Mouse (Mus musculus) heart, embryonic 10.5 days (tissue): Measurements from ENCODE around the gene Med19. TPM values are rescaled to one million over a fixed set of nuclear protein-coding genes. Genes with fewer than 3 reads are reported as not detected.

Experiments used
- DNase-seq: peaks from one replicate; pipeline ENCODE4 v3.0.0-alpha.2; 2017; ENCODE audit warnings: low spot score
- H3K27ac ChIP-seq: fragments of 300-500 bp; sonication (generic); 2 replicates; pipeline ENCODE4 v1.5.1; 2016; ENCODE audit warnings: mild to moderate bottlenecking
- H3K27me3 ChIP-seq: fragments of 300-500 bp; sonication (generic); 2 replicates; pipeline ENCODE4 v1.6.1; 2016; ENCODE audit warnings: mild to moderate bottlenecking; ENCODE audit not compliant: poor library complexity, insufficient read depth, severe bottlenecking
- H3K36me3 ChIP-seq: fragments of 300-500 bp; sonication (generic); 2 replicates; pipeline ENCODE4 v1.6.1; 2016; ENCODE audit warnings: mild to moderate bottlenecking, moderate library complexity
- H3K4me1 ChIP-seq: fragments of 300-500 bp; sonication (generic); 2 replicates; pipeline ENCODE4 v1.6.1; 2016; ENCODE audit warnings: mild to moderate bottlenecking
- H3K4me3 ChIP-seq: fragments of 300-500 bp; sonication (generic); 2 replicates; pipeline ENCODE4 v1.5.1; 2016; ENCODE audit warnings: mild to moderate bottlenecking, moderate library complexity
- H3K9me3 ChIP-seq: fragments of 300-500 bp; sonication (generic); 2 replicates; pipeline ENCODE4 v1.6.1; 2016; ENCODE audit warnings: mild to moderate bottlenecking, moderate library complexity
- WGBS: fragments of 180-500 bp; shearing (Covaris S2); methylation state at CpG from one replicate; pipeline ENCODE4 v1.1.7; 2016; 5-methylcytosine and 5-hydroxymethylcytosine counted together
- polyA plus RNA-seq: library from polyadenylated mRNA; unstranded; fragments of >200 nt; fragmentation: Nextera tagmentation; extraction: Ambion mirVana; gene quantifications from 2 replicates; pipeline ENCODE4 v1.2.1, GENCODE M21; 2016

Gene Med19
- polyA plus RNA-seq, 1 experiment from 2014 or later = 39.9 TPM

- Histone ChIP-seq H3K27ac (peak overlapping the region; percentile 90), H3K36me3 (peaks cover 43% of the 10 kb centered on the region), H3K9me3 (no peaks in the 10 kb centered on the region), H3K4me3 (peak overlapping the region; percentile 90), H3K4me1 (peaks cover 20% of the 10 kb centered on the region; the same call in 1 of the 2 replicates), H3K27me3 (no peaks in the 10 kb centered on the region)
- DNase-seq = peak; percentile 86
- WGBS = 9% methylated on average over 22 of the region's 22 CpGs
Observed at GRCm38 (mm10) chr2:84677270-84677967, 783 bp upstream of the Med19 start.

GRCm38 (mm10) chr2:84679016-84679415 lies 814 bp downstream of the Med19 start, which contains the start of gene Tmx2:
TSS of gene Tmx2 (minus strand) at chr2:84679140.
- WGBS = 17% methylated on average over 8 of the region's 8 CpGs
- peaks cover 27% of the 10 kb centered on the region for H3K4me1 ChIP-seq
- H3K4me3 ChIP-seq = peak within 1 kb of the TSS; percentile 90
- H3K36me3 ChIP-seq = peaks cover 29% of the 10 kb centered on the region
- H3K9me3 ChIP-seq = no peaks in the 10 kb centered on the region
- H3K27me3 ChIP-seq = no peaks in the 10 kb centered on the region
- peak within 1 kb of the TSS; percentile 90 for H3K27ac ChIP-seq
- DNase-seq = no peak

GRCm38 (mm10) chr2:84682605-84683183 lies 4.5 kb downstream of the Med19 start:
- 30% methylated on average over 6 of the region's 6 CpGs for WGBS
- H3K9me3 ChIP-seq = no peaks in the 10 kb centered on the region
- H3K36me3 ChIP-seq = peaks cover 40% of the 10 kb centered on the region
- peak; percentile 82 for DNase-seq
- H3K27ac ChIP-seq = peak overlapping the region; percentile 3; the same call in 1 of the 2 replicates
- H3K4me1 ChIP-seq = peaks cover 16% of the 10 kb centered on the region
- no peaks in the 10 kb centered on the region for H3K27me3 ChIP-seq
- H3K4me3 ChIP-seq = no peak overlapping the region

GRCm38 (mm10) chr2:84688080-84688844 lies 10.1 kb downstream of the Med19 start:
- 63% methylated on average over 2 of the region's 2 CpGs for WGBS
- DNase-seq = no peak
- H3K4me1 ChIP-seq = no peaks in the 10 kb centered on the region

GRCm38 (mm10) chr2:84690050-84690449 lies 11.8 kb downstream of the Med19 start:
- 90% methylated on average over 12 of the region's 12 CpGs for WGBS
- H3K27ac ChIP-seq = no peak overlapping the region
- H3K36me3 ChIP-seq = peaks cover 95% of the 10 kb centered on the region
- DNase-seq = no peak
- H3K9me3 ChIP-seq = no peaks in the 10 kb centered on the region
- no peaks in the 10 kb centered on the region for H3K27me3 ChIP-seq
- H3K4me1 ChIP-seq = no peaks in the 10 kb centered on the region
- no peak overlapping the region for H3K4me3 ChIP-seq

More at GRCm38 (mm10) chr2:84688080-84688844, 10.1 kb downstream of the Med19 start:
- Histone ChIP-seq H3K36me3 (peaks cover 89% of the 10 kb centered on the region), H3K9me3 (no peaks in the 10 kb centered on the region), H3K27ac (no peak overlapping the region), H3K27me3 (no peaks in the 10 kb centered on the region), H3K4me3 (no peak overlapping the region)

GRCm38 (mm10) chr2:84695007-84695695 lies 16.9 kb downstream of the Med19 start:
- no peaks in the 10 kb centered on the region for H3K27me3 ChIP-seq
- H3K36me3 ChIP-seq = peaks cover 82% of the 10 kb centered on the region
- H3K4me3 ChIP-seq = no peak overlapping the region
- no peak for DNase-seq
- H3K4me1 ChIP-seq = no peaks in the 10 kb centered on the region
- H3K27ac ChIP-seq = no peak overlapping the region
- WGBS = 89% methylated on average over 5 of the region's 5 CpGs
- H3K9me3 ChIP-seq = no peaks in the 10 kb centered on the region

- no peaks in the 10 kb centered on the region for H3K27me3 ChIP-seq
- no peak overlapping the region for H3K27ac ChIP-seq
- no peak overlapping the region for H3K4me3 ChIP-seq
- 89% methylated on average over 1 of the region's 1 CpGs for WGBS
- no peaks in the 10 kb centered on the region for H3K4me1 ChIP-seq
- DNase-seq = no peak
- H3K9me3 ChIP-seq = no peaks in the 10 kb centered on the region
- peaks cover 71% of the 10 kb centered on the region for H3K36me3 ChIP-seq
Observed at GRCm38 (mm10) chr2:84703497-84703896, 25.3 kb downstream of the Med19 start.

GRCm38 (mm10) chr2:84704329-84704728 lies 26.1 kb downstream of the Med19 start:
- Histone ChIP-seq H3K36me3 (peaks cover 72% of the 10 kb centered on the region), H3K27ac (no peak overlapping the region), H3K9me3 (no peaks in the 10 kb centered on the region), H3K27me3 (no peaks in the 10 kb centered on the region), H3K4me1 (no peaks in the 10 kb centered on the region), H3K4me3 (no peak overlapping the region)
- no peak for DNase-seq
- 65% methylated on average over 5 of the region's 5 CpGs for WGBS

- Histone ChIP-seq H3K36me3 (peaks cover 74% of the 10 kb centered on the region), H3K4me1 (no peaks in the 10 kb centered on the region), H3K27ac (no peak overlapping the region), H3K27me3 (no peaks in the 10 kb centered on the region), H3K4me3 (no peak overlapping the region), H3K9me3 (no peaks in the 10 kb centered on the region)
- WGBS = 95% methylated on average over 1 of the region's 1 CpGs
- no peak for DNase-seq
Observed at GRCm38 (mm10) chr2:84705295-84705694, 27.1 kb downstream of the Med19 start.

- H3K36me3 ChIP-seq = peaks cover 64% of the 10 kb centered on the region
- H3K4me3 ChIP-seq = no peak overlapping the region
- no peak for DNase-seq
- H3K27me3 ChIP-seq = no peaks in the 10 kb centered on the region
- H3K9me3 ChIP-seq = no peaks in the 10 kb centered on the region
- no peak overlapping the region for H3K27ac ChIP-seq
- 60% methylated on average over 1 of the region's 1 CpGs for WGBS
- H3K4me1 ChIP-seq = no peaks in the 10 kb centered on the region
Observed at GRCm38 (mm10) chr2:84707523-84707922, 29.3 kb downstream of the Med19 start.

GRCm38 (mm10) chr2:84711898-84712297 lies 33.7 kb downstream of the Med19 start:
- DNase-seq = no peak
- WGBS = 91% methylated on average over 2 of the region's 2 CpGs
- no peaks in the 10 kb centered on the region for H3K27me3 ChIP-seq
- no peak overlapping the region for H3K27ac ChIP-seq
- no peaks in the 10 kb centered on the region for H3K9me3 ChIP-seq
- H3K36me3 ChIP-seq = peaks cover 38% of the 10 kb centered on the region
- no peak overlapping the region for H3K4me3 ChIP-seq
- H3K4me1 ChIP-seq = peaks cover 12% of the 10 kb centered on the region

GRCm38 (mm10) chr2:84714422-84714810 lies 36.2 kb downstream of the Med19 start:
- 0% methylated on average over 25 of the region's 26 CpGs for WGBS
- no peaks in the 10 kb centered on the region for H3K9me3 ChIP-seq
- peak; percentile 84 for DNase-seq
- H3K27ac ChIP-seq = peak overlapping the region; percentile 97
- H3K36me3 ChIP-seq = peaks cover 16% of the 10 kb centered on the region
- H3K4me1 ChIP-seq = peaks cover 15% of the 10 kb centered on the region
- peak overlapping the region; percentile 90 for H3K4me3 ChIP-seq
- no peaks in the 10 kb centered on the region for H3K27me3 ChIP-seq
